Mouse (Mus musculus): Measurements from ENCODE around the gene Tmprss5.

The Tmprss5 gene

GRCm38 (mm10) chr9:49081107-49081506 is at the start of gene Tmprss5:
Tmprss5 (plus strand) TSS chr9:49081260.
- no peak for DNase-seq (ENCODE audit: low spot score in 2 of 2)

- no peak for DNase-seq (ENCODE audit: low spot score in 2 of 2)
Observed at GRCm38 (mm10) chr9:49034764-49035163, 46.3 kb upstream of the Tmprss5 start.

GRCm38 (mm10) chr9:49050901-49051300 is 30.2 kb upstream of the Tmprss5 start:
- DNase-seq (ENCODE audit: low spot score in 2 of 2) = no peak

- DNase-seq (ENCODE audit: low spot score in 2 of 2) = peak; percentile 14 to 37
Observed at GRCm38 (mm10) chr9:49051349-49051748, 29.7 kb upstream of the Tmprss5 start.

GRCm38 (mm10) chr9:49054028-49054427 is 27.0 kb upstream of the Tmprss5 start:
- no peak for DNase-seq (ENCODE audit: low spot score in 2 of 2)

- peak; percentile 86 to 90 for DNase-seq (ENCODE audit: low spot score in 2 of 2)
Observed at GRCm38 (mm10) chr9:49055333-49056205, 25.5 kb upstream of the Tmprss5 start, which contains the start of gene Zw10. Zw10 (plus strand) TSS chr9:49055613.

GRCm38 (mm10) chr9:49076847-49077246 is 4.2 kb upstream of the Tmprss5 start:
- no peak for DNase-seq (ENCODE audit: low spot score in 2 of 2)

GRCm38 (mm10) chr9:49081561-49081960 is 501 bp downstream of the Tmprss5 start:
- DNase-seq (ENCODE audit: low spot score in 2 of 2) = peak in 1 of 2 experiments; percentile 8

GRCm38 (mm10) chr9:49087317-49087716 is 6.3 kb downstream of the Tmprss5 start:
- DNase-seq (ENCODE audit: low spot score in 2 of 2) = no peak

- no peak for DNase-seq (ENCODE audit: low spot score in 2 of 2)
Observed at GRCm38 (mm10) chr9:49098871-49099270, 17.8 kb downstream of the Tmprss5 start.

- DNase-seq (ENCODE audit: low spot score in 2 of 2) = no peak
Observed at GRCm38 (mm10) chr9:49102328-49102727, 21.3 kb downstream of the Tmprss5 start.

GRCm38 (mm10) chr9:49109101-49109500 is 28.0 kb downstream of the Tmprss5 start:
- no peak for DNase-seq (ENCODE audit: low spot score in 2 of 2)

GRCm38 (mm10) chr9:49110476-49111220 is 29.6 kb downstream of the Tmprss5 start:
- DNase-seq (ENCODE audit: low spot score in 2 of 2) = no peak

GRCm38 (mm10) chr9:49111296-49111695 is 30.2 kb downstream of the Tmprss5 start:
- DNase-seq (ENCODE audit: low spot score in 2 of 2) = no peak

GRCm38 (mm10) chr9:49118271-49118825 is 37.3 kb downstream of the Tmprss5 start:
- DNase-seq (ENCODE audit: low spot score in 2 of 2) = no peak

- DNase-seq (ENCODE audit: low spot score in 2 of 2) = no peak
Observed at GRCm38 (mm10) chr9:49119759-49120158, 38.7 kb downstream of the Tmprss5 start.

GRCm38 (mm10) chr9:49125706-49126105 is 44.6 kb downstream of the Tmprss5 start:
- DNase-seq (ENCODE audit: low spot score in 2 of 2) = no peak

- no peak for DNase-seq (ENCODE audit: low spot score in 2 of 2)
Observed at GRCm38 (mm10) chr9:49130514-49131010, 49.5 kb downstream of the Tmprss5 start.

- no peak for DNase-seq (ENCODE audit: low spot score in 2 of 2)
Observed at GRCm38 (mm10) chr9:49143841-49144240, 62.8 kb downstream of the Tmprss5 start.

- DNase-seq (ENCODE audit: low spot score in 2 of 2) = no peak
Observed at GRCm38 (mm10) chr9:49145776-49146175, 64.7 kb downstream of the Tmprss5 start.

GRCm38 (mm10) chr9:49147031-49147430 is 66.0 kb downstream of the Tmprss5 start:
- DNase-seq (ENCODE audit: low spot score in 2 of 2) = no peak

Measured in spleen, postnatal 14 days (tissue).